Mouse (Mus musculus) naive thymus-derived CD4-positive, alpha-beta T cell, adult 2 months (primary cell): ENCODE data around the gene Col5a1.

Source experiments
- DNase-seq: peaks from one replicate; pipeline ENCODE4 v3.0.0-alpha.2; 2011; ENCODE audit warnings: low read depth

Col5a1 gene

DNA sequence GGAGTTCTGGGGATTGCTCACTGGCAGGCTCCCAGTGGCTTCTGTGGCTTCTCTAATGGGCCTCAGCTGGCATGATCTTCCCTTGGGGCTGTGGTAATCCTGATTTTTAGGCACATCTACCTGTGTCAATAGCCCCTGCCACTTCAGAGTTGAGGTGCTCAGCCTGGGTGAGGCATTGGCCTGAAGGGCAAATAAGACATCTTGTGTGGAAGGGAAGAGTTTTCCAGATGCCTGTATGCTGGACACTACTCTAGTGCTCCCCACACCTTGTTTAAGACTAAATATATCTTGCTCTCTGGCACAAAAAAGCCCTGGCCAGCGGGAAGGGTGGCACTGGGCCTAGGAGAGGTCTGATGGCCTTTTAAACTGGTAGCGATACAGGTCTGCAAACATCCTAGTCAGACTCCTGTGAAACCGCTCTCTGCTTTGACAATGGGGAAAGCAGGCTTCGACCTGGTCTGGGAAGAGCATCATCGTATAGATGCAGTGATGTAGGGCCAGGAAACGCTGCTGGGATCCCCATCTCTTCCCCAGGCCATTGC is 33.2 kb downstream of the Col5a1 start:
- DNase-seq = no peak

DNA sequence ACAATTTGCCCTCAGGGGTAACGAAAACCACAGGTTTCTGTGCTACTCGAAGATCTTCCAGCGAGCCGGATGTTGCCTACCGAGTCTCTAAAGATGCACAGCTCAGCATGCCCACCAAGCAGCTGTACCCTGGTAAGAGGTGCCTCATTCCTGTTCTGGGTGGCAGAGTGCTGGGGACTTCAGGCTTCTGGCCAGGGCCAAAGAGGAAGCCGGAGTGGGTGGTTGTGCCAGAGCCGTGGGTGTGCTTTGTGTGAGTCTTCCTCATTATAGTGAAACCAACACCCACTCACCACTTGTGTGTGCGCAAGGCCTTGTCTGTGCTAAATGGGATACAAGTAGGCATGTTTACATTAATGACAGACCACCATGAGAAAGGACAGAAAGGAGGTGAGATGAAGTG is 35.8 kb downstream of the Col5a1 start:
- no peak for DNase-seq

DNA sequence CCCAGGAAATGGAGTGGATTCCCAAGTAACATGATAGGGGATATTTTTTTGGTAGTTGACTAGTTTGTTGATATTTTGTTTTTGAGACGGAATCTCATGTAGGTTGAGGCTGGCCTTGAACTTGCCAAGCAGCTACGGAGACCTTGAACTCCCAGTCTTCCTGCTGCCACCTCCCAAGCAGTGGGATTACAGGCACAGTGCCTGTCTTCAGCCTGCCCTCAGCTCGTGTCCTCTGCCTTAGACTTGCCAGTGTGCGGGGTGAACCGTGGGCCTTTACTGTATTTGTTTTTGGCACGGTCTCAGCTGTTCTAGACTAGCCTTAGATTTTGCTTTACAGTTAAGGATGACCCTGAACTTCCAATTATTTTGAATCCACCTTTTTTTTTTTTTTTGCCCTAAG is 37.5 kb downstream of the Col5a1 start:
- no peak for DNase-seq

DNA sequence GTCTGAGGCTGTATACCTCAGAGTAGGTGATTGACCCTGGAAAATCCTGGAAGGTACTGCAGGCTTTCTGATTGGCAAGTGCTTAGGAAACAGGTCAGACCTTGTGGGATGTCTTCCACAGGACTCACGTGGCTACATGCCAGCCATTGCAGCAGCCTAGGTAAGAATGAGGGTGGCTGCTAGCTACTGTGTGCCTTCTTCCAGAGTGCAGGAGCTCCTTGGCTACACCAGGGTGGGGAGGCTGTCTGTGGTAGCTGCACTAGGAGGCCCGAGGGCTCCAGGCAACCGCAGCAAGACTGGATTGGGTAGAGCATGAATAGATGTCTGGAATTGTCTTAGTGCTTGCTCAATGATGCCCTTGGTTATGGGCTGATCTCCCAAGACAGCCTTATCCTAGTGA is 38.2 kb downstream of the Col5a1 start:
- no peak for DNase-seq

DNA sequence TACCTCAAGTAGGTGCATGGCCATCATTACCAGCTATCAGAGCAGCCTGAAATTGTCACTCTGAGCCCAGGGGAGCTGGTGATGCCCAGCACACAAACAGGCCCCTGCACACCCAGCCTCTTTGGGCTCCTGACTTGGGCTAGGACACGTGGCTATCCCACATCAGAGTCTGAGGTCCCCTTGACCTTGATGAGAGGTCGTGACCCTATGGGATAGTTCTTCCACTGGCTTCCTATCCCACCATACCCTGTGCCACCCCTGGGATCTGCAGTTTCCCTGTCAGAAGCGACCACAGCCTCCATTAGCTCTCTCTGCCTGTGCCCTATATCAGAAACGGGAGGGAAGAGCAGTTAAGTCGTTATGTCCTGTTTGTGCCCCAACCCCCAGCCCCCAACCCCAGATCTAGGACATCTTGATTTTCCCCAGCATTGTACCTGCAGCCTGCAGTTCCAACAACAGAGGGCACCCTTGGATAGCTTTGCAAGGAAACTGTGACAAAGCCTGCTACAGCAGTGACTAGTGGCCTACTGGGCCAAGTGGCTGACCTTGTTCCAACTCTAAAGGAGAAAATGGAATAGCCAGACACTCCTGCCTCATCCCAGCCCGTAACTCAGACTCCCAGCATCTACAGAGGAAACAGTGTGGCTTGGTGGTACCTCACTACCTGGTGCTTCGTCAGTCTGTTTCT is 40.4 kb downstream of the Col5a1 start:
- no peak for DNase-seq

DNA sequence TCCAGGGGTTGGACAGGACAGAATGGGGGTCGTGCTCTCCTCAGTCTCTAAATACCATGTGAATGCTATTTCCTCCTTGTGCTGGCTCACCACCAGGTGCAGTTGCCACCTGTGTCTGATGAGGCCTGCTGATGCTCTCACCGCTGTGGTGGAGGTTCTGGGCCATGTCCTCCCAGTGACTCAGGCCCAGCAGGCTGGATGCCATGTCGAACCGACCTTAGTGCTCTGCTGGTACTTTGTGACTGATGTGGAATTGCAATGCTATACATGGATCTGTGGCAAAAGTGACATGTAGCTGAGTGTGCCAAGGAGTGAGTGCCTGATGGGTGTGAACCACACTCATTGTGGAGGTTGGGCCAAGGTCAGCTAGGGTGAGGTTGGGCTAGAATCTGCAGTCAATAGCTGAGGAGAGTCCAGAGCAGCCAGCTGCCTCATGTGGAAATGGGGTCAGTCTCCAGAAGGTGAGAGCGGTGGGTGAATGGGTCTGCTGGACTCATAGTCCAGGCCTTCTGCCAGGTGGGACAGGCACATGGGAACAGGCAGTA is 44.3 kb downstream of the Col5a1 start:
- DNase-seq = no peak

DNA sequence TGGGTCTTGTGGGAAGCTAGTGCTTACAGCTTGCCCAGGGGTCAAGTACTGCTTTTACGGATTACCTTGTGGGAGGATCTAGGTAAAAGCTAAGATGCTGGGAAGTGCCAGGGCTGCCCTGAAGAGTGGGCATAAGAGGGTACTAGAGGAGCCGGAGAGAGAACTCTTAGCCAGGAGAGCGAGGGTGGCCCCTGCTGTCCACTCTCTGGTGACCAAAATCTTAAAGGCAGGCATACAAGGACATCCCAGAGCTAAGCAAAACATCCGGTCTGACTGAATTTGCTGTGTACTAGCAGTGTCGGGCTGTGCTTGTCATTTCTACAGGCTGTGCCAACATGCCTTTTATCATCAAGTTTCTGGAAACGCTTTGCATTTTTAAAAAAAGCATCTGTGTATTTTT is 44.9 kb downstream of the Col5a1 start:
- DNase-seq = no peak

DNA sequence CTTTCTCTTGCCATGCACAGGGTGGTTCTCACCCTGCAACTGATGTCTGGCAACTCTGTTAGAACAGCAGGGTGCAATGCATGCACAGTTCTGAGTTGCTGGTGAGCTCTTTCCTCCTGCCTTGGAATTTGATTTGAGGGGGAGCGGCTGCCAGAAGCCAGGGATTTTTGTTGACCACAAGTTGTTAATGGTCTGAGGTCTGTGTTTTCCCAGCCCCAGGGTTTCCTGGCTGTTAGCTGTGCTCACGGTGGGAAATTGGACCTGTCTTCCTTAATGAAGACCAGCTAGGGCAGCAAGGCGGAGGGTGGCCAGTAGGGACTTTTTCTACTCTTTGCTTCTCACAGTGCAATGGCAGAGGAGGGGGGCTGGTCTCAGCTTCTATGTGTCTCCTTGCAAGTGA is 45.7 kb downstream of the Col5a1 start:
- DNase-seq = no peak

DNA sequence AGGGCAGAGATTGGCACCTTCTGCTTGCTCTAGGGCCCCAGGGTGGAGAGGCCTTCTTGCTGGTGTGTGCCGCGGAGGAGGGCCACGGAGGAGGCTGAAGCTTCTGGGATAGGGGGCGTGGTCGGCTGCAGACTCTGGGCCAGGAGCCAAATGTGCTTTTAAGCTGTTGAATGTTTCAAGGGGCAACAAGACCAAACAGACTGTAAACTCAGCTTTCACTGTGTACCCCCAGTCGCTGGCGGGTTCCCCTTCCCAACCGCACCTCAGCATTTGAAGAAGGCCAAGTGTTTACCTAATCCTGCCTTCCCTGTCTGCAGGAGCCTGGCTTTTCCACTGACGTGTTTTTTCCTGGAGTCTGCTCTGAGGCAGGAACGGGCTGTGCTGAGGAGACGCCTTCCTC is 48.0 kb downstream of the Col5a1 start:
- no peak for DNase-seq

DNA sequence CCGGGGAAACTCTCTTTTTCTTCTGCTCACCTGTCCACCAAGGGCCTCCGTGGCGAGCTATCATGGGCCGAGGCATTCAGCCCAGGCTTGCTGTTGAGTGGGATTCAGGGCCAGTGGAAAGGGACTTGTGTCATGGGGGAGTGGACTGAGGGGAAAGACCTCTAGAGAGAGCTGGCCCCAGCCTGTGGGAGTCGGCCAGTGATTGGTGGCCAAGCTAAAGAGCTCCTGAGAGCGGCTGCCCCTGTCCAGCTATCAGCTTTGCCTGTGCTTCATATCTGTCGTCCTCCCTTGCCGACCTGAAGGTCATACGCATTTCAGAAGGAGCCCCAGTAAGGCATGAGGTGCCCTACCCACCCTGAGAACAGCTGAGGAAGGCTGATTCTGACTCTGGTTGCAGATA is 48.6 kb downstream of the Col5a1 start:
- no peak for DNase-seq

DNA sequence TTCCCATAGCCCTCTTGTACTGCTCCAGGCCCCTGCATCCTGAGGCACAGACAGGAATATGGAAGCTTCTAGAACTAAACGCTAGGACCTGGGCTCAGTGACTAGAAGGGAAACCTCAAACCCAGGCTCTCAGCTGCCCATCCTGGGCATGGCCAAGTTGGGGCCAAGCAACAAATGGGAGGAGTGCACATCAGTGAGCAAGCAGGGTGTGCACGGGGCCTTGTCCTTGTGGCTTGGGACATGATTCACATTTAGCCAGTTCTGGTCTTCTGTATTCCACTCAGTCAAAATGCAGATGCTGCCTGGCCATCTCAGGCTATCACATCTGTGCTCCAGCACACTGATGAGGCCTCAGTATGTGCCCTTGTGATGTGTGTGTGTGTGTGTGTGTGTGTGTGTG is 49.2 kb downstream of the Col5a1 start:
- no peak for DNase-seq

DNA sequence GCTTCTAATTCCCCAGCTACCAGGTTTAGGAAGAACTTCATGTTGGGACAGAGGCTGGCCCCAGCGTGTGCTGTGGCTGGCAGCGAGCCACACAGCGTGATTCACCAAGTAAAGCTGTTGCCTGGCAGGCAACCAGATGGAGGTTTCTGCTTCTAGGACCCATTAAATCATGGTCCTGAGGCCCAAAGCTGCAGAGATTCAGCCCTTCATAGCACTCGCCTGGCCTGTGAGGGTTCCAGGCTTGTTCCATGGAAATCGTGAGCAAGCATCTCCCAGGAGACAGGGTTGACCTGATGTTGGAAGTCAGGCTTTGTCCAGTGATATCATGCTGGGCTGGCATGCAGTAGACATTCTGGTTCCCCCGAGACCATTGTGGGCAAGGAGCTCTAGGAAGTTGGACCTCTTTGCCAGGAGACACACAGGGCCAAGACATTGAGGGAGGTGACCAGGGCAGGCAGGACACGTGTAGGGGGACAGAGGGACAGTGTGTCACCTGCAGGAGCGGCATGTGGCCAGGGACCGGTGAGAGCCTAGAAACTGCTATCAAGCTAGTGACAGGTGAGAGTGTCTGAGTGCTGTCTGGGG is 50.5 kb downstream of the Col5a1 start:
- DNase-seq = no peak

DNA sequence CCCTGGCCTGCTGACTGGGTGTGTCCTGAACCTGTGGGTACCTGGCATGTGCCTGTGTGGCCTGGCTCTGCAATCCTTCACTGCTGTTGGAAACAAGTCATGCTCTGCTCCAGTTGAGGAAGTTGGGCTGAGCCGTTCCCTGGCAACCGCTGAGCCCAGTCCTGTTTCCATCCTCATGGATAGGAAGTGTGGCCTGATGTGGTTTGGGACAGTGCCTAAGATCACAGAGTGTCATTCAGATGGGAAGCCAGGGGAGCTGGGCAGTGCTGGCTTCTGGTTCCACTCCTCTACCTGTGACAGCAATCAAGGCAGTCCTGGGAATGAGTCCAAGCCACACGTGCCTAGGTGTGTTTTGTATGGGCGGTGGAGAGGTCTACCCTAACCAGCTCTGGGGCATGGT is 53.2 kb downstream of the Col5a1 start:
- DNase-seq = no peak

DNA sequence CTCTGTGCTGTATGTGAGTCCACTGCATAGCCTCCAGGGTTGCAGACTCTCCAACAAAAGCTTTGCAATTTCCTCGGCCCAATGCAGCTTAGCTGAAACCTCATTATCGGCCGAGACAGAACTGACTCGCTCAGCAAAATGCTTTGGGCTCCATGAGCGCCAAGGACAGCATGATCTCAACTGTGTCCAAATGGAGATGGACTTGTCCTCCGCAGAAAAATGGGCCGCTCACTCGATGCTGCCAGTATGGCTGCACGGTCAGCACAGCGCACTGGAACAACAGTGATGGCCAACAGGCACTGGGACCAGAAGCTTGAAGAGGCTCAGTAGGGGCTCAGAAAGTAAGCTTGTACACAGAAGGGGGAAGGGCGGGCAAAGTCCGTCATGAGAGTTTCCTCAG is 53.9 kb downstream of the Col5a1 start:
- no peak for DNase-seq

DNA sequence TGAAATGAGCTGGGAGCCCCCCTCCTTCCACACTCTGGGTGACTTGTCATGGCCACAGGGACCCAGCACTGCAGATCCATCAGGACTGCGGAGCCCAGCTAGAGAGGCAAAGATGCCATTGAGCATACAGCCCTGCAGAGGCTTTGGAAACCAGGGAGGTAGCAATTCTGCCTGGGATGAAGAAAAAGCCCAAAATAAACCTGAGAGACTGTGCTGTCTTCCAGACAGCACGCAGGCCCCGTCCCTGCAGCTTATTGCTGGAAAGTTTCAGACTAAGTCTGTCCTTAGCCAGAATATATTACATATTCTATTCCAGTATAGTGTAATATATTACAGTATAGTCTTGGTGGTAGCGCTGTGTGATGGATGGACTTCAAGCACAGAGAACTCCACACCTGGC is 61.0 kb downstream of the Col5a1 start:
- no peak for DNase-seq

DNA sequence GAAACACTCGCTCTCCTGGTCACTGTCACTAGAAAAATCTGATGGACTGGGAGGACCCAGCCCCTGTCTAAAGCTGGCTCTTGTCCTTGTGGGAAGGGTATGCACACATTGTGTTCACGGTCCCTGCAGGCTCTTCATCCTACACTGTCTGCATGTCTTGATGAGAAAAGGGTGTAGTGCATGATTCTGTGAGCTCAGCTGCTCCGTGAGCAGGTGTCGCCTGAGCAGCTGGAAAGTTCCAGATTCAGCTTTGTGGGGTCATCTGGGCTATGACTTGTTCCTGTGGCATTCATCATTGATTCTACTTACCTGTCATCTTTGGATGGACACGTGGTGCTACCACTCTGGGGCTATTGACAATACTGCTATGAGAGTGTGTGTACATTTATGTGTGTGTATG is 61.7 kb downstream of the Col5a1 start:
- no peak for DNase-seq

DNA sequence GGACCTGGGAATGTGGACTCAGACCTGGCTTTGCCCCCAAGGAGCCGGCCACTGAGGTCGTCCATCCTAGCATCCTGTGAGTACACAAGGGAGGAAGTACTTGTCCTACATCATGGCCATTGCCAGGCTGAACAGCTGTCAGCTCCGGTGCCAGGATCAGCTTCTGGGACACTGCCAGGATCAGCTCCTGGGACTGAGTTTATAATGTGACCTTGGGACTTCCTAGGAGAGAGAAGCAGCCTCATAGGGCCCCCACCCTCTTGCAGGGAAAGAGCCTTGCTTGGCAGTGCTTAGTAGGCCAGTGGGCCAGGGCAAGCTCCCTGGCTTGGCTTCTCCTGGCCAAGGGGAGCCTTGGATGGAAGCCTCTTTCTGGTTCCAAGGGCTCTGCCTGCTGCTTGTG is 67.6 kb downstream of the Col5a1 start:
- DNase-seq = no peak

DNA sequence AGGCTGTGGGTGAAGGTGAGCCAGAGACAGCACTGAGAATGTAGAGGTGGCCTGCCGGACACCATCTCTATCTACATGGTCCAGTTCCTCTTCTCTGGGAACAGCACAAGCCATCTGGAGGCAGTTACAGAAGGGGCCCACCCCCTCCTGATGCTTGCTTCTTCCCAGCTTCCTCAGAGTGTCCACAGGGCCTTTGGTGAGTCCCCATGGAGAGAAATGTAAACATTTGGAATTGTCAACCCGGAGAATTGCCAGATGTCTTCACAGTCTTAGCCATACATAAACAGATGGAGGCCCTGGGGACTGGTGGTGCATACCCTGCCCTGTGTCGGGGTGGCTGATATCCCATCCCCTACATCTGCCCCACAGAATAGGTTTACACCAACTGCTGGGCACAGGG is 68.7 kb downstream of the Col5a1 start:
- no peak for DNase-seq

DNA sequence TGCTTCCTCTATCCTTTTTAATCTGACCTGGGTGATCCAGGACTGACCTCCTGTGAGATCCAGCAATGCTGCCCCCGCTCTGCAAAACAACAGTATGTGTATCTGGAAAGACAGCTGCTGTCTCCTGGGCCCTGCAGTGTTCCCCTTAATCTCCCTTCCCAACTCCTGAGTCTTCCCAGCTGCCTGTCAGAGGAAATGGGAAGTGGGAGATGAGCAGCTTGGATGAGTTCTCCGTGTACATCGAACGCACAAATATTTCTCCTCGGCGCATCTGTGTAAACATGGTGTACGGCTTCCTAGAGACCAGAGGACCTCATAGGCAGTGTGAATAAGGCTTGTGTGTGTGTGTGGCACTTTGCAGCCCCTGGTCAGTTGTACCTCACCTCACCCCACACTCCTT is 70.5 kb downstream of the Col5a1 start:
- DNase-seq = no peak

DNA sequence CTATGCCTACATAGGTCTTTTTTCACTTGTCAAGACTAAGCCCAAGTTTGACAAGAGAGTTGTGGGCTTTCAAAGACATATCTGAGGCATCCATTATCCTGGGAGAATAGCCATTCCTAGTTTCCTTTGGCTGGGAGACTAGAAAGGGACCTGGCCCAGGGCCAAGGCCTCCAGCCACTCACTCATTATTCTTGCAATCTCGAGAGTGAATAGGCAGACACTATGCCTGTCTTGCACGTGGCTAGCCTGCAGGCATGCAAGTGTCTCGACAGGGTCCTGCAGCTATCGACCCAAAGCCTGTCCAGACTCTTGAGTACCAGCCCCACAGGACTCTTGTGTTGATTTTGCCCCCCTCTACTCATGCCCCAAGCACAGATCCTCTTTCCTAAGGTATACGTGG is 71.0 kb downstream of the Col5a1 start:
- no peak for DNase-seq

DNA sequence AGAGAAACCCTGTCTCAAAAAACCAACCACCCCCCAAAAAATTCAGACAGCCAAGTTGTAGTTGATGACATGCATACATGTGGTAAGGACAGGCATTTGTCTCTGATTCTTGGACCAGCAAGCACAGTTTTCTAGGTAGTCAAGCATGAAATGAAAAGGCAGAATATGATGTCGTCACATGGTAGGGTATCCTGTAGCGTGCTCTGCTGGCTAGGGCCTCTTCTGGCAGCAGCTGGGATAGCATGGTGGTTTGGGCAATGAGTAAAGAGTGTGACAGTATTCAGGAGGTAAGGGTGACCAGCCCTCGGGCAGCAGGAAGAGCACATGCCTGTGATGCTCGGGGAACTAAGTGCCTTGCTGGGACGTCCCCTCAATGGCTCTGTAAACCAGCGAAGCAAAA is 73.0 kb downstream of the Col5a1 start:
- DNase-seq = no peak

DNA sequence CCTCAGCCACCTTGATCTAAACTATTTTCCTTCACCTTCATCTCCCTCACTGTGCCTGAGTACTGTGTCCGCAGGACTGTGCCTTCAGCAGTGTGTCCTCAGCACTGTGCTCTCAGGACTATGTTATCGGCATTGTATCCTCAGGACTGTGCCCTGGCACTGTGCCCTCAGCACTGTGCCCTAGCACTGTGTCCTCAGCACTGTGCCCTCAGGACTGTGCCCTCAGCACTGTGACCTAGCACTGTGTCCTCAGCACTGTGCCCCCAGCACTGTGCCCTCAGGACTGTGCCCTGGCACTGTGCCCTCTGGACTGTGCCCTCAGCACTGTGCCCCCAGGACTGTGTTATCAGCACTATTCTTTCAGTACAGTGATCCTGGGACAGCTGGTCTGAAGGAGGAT is 75.0 kb downstream of the Col5a1 start:
- DNase-seq = no peak

DNA sequence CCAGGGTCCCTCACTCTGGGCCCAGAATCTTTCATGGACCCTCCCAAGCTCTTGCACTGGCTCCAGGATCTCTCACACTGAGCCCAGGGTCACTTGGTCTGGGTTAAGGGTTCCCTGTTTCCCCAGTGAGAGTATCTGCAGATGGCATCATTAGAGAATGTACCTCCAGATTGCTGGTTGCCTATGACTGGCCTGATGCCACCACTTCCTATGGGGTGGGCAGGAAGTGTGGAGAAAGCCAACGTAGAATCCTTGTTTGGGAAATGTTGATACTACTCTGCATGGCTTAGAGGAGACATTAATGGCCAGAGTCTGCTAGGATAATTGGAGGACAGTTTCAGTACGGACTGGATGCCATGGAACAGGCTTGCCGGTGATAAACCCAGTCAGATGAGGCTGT is 76.2 kb downstream of the Col5a1 start:
- DNase-seq = no peak

DNA sequence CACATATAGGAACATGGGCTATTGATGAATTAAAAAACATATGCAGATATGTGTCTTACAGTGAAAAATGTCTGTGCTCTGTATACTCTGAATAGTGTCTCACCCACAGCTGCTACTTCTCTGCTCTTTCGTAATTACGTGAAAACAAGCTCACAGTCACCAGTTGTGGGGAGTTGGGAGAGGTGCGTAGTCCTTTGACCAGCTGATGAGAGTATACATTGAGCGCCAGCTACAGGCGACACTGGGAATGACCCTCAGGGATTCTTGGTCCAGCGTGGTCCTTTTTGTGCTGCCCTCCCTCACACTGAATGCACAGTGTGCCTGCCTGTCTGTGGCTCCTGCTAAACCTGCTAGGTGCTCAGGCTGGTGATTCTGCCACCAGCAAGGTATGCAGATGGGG is 82.9 kb downstream of the Col5a1 start:
- DNase-seq = no peak
